Comparison of ENCODE assay signal across 9 mouse cellular contexts in genomic region chrX:101733828-101734319, GRCm38 (mm10). TPM values are rescaled to one million over a fixed set of nuclear protein-coding genes. Genes with fewer than 3 reads are reported as not detected.
DNase-seq lines count a peak whose midpoint lies in the region; ATAC-seq and TF ChIP-seq lines count a peak whose summit lies in the region.
"Had no signal": no experiment of that assay in that cellular context is flagged by ENCODE, and none has a peak within 500 bp of the region (broad histone marks: within the 10 kb centered on the region; RNA-seq: fewer than 3 reads in every experiment).

TSS of gene Cxcr3 (minus strand) at chrX:101734269.

- TF ChIP-seq EP300 in liver, postnatal 0 days (IDR thresholded peaks at IDR 0.05; ENCODE audit: low read depth), result no peak

- no peak for ATAC-seq in liver, postnatal 0 days

- WGBS in liver, postnatal 0 days (ENCODE audit: insufficient replicate concordance), result 52% methylated on average over 11 of the region's 11 CpGs
- 26% methylated on average over 11 of the region's 11 CpGs for WGBS in spleen, adult 2 months

- H3K9ac ChIP-seq in liver, postnatal 0 days (replicated peaks), result no peak within 1 kb of the TSS

- no peaks in the 10 kb centered on the region for H3K9me3 ChIP-seq in liver, postnatal 0 days (ENCODE audit: low read length)

- TF ChIP-seq CTCF in liver, postnatal 0 days (IDR thresholded peaks at IDR 0.05; ENCODE audit: low read depth), result no peak
- TF ChIP-seq CTCF in spleen, adult 2 months (IDR thresholded peaks at IDR 0.05; ENCODE audit: extremely low read depth, insufficient read depth, insufficient read length, insufficient replicate concordance), result no peak

- H3K4me1 ChIP-seq in liver, postnatal 0 days (ENCODE audit: insufficient read depth), result no peaks in the 10 kb centered on the region
- peaks cover 12% of the 10 kb centered on the region; the same call in 1 of the 2 replicates for H3K4me1 ChIP-seq in spleen, adult 2 months (ENCODE audit: control insufficient read depth, insufficient read depth, insufficient read length)

- H3K27me3 ChIP-seq in liver, postnatal 0 days (ENCODE audit: insufficient read depth, low read length), result no peaks in the 10 kb centered on the region
- H3K27me3 ChIP-seq in spleen, adult 2 months (ENCODE audit: control insufficient read depth, insufficient read depth, low read length), result no peaks in the 10 kb centered on the region

- DNase-seq in layer of hippocampus, adult 9-11 months, result peak; percentile 38
- no peak for DNase-seq in layer of hippocampus, postnatal 36 days
- peak; percentile 73 to 76 for DNase-seq in adrenal gland, adult (ENCODE audit: inconsistent age in 2 of 2, low spot score in 1 of 2)
- DNase-seq in gastrocnemius, postnatal 10 days, result peak; percentile 20
- peak; percentile 22 for DNase-seq in liver, postnatal 0 days
- DNase-seq in spleen, adult 2 months (ENCODE audit: low read depth in 1 of 2, low spot score in 2 of 2), result peak in 1 of 2 experiments; percentile 30
- no peak for DNase-seq in urinary bladder, postnatal 25 days (ENCODE audit: low spot score)
- no peak for DNase-seq in embryo, embryonic 10 days (ENCODE audit: low spot score)

- H3K36me3 ChIP-seq in liver, postnatal 0 days (replicated peaks; ENCODE audit: insufficient read depth, low read length), result no peaks in the 10 kb centered on the region
- H3K36me3 ChIP-seq in spleen, adult 2 months (ENCODE audit: control insufficient read depth, insufficient read depth, low read length), result no peaks in the 10 kb centered on the region

- TF ChIP-seq POLR2A in spleen, adult 2 months (IDR thresholded peaks at IDR 0.05; ENCODE audit: low read depth, low read length), result no peak

- no peak within 1 kb of the TSS; the same call in 1 of the 2 replicates for H3K27ac ChIP-seq in liver, postnatal 0 days (ENCODE audit: low read depth)
- H3K27ac ChIP-seq in spleen, adult 2 months (ENCODE audit: insufficient read depth, low read length), result peak within 1 kb of the TSS; percentile 64
- H3K27ac ChIP-seq: kidney, postnatal 0 days had no signal

- no peak within 1 kb of the TSS for H3K4me3 ChIP-seq in liver, postnatal 0 days (ENCODE audit: low read depth, low read length)
- H3K4me3 ChIP-seq in spleen, adult 2 months (ENCODE audit: extremely low read depth, insufficient read depth, insufficient read length), result peak within 1 kb of the TSS; percentile 49

- H3K4me2 ChIP-seq in liver, postnatal 0 days (ENCODE audit: low read depth, low read length), result peak within 1 kb of the TSS; percentile 4; the same call in 1 of the 2 replicates

RNA-seq across cellular contexts. Expression of gene Cxcr3, which starts in this region (rescaled TPM):
- not detected for total RNA-seq in layer of hippocampus, postnatal 36 days (2021)
- under 1 TPM; 0.29 to 0.40 TPM for total RNA-seq in gastrocnemius, postnatal 10 days (2021)
- 0.81 and 1.0 TPM in 2 replicates for polyA plus RNA-seq in liver, postnatal 0 days (2015; fragmentation: Nextera tagmentation; extraction: Ambion mirVana)
- 36.2 and 42.0 TPM in 2 replicates for polyA plus RNA-seq in spleen, adult 2 months (2012; rRNA removed)

Comparison
In these comparisons a context has a peak if more than half of its experiments do, and no peak if none do; other contexts are left out.
1. RNA of gene Cxcr3 (polyA plus RNA-seq): 36.2 to 42.0 TPM in spleen, adult 2 months; 0.81 to 1.0 TPM in liver, postnatal 0 days; every median in the first group is over 10 times any median in the second.
2. DNase-seq: peak in layer of hippocampus, adult 9-11 months (single experiment), adrenal gland, adult (2 of 2) and liver, postnatal 0 days (single experiment); none in layer of hippocampus, postnatal 36 days (0 of 2), urinary bladder, postnatal 25 days (single experiment) and embryo, embryonic 10 days (single experiment).
3. Peak in DNase-seq in gastrocnemius, postnatal 10 days; RNA of the gene not detected or under 1 TPM.